Mouse (Mus musculus): ENCODE data around the gene Tph1. TPM values are rescaled to one million over a fixed set of nuclear protein-coding genes. Genes with fewer than 3 reads are reported as not detected.

Tph1 gene
- 0.31 and 0.42 TPM in 2 replicates for polyA plus RNA-seq (2014; fragmentation: Nextera tagmentation; extraction: Ambion mirVana)

- H3K9me3 ChIP-seq (ENCODE audit: control insufficient read depth, low read length): no peaks in the 10 kb centered on the region
- no peaks in the 10 kb centered on the region for H3K36me3 ChIP-seq (ENCODE audit: control insufficient read depth, insufficient read depth, low read length)
- no peak within 1 kb of the TSS for H3K4me3 ChIP-seq (ENCODE audit: low read depth, low read length)
- WGBS: 47% methylated on average over 10 of the region's 10 CpGs
- no peak within 1 kb of the TSS for H3K4me2 ChIP-seq (ENCODE audit: low read length)
- H3K27ac ChIP-seq (ENCODE audit: low read depth): no peak within 1 kb of the TSS
- ATAC-seq (replicated peaks; ENCODE audit: low FRiP score, low TSS enrichment, low read depth) (no peak), DNase-seq (ENCODE audit: low spot score) (no peak)
- no peaks in the 10 kb centered on the region for H3K27me3 ChIP-seq (replicated peaks; ENCODE audit: control insufficient read depth, insufficient read depth, low read length)
- H3K9ac ChIP-seq (ENCODE audit: low read length): no peak within 1 kb of the TSS
- H3K4me1 ChIP-seq (replicated peaks; ENCODE audit: control insufficient read depth, insufficient read depth, low read length): no peaks in the 10 kb centered on the region
Measured at GRCm38 (mm10) chr7:46672160-46672672, at the start of gene Tph1. Gene Tph1 (minus strand): TSS chr7:46672537.

- Histone ChIP-seq H3K4me3 (ENCODE audit: low read depth, low read length) (no peak overlapping the region), H3K36me3 (ENCODE audit: control insufficient read depth, insufficient read depth, low read length) (no peaks in the 10 kb centered on the region), H3K4me1 (replicated peaks; ENCODE audit: control insufficient read depth, insufficient read depth, low read length) (no peaks in the 10 kb centered on the region), H3K4me2 (ENCODE audit: low read length) (no peak overlapping the region), H3K9me3 (ENCODE audit: control insufficient read depth, low read length) (no peaks in the 10 kb centered on the region), H3K9ac (ENCODE audit: low read length) (no peak overlapping the region), H3K27me3 (replicated peaks; ENCODE audit: control insufficient read depth, insufficient read depth, low read length) (0 out of 2 replicates have a peak, but pooled peaks cover 3% of the 10 kb centered on the region), H3K27ac (ENCODE audit: low read depth) (no peak overlapping the region)
- no peak for ATAC-seq (replicated peaks; ENCODE audit: low FRiP score, low TSS enrichment, low read depth)
- no peak for DNase-seq (ENCODE audit: low spot score)
- WGBS: 79% methylated on average over 9 of the region's 9 CpGs
Measured at GRCm38 (mm10) chr7:46720460-46720859, 48.1 kb upstream of the Tph1 start.

DNA sequence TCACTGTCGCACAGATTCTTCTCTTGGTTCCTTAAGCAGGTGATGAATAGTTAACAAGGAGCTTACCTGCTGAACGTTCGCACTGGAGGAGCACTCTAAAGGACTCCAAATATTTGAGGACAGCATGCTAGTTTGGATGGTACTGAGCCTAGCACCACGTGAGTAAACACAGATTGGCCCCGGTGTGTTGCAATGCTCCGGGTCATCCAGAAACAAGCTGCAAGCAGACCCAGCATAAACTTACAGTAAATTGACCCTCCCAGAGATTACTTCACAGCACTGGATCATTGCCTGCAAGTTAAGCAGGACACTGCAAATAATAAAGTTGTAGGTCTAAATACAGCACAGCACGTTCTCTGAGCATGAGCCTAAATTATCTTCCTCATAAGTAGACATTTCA is 47.2 kb upstream of the Tph1 start:
- no peak for DNase-seq (ENCODE audit: low spot score)
- no peak overlapping the region for H3K9ac ChIP-seq (ENCODE audit: low read length)
- ATAC-seq (replicated peaks; ENCODE audit: low FRiP score, low TSS enrichment, low read depth): no peak

GRCm38 (mm10) chr7:46718591-46719270 is 46.4 kb upstream of the Tph1 start:
- ATAC-seq (replicated peaks; ENCODE audit: low FRiP score, low TSS enrichment, low read depth): no peak
- 76% methylated on average over 7 of the region's 7 CpGs for WGBS
- H3K27ac ChIP-seq (ENCODE audit: low read depth): no peak overlapping the region
- 0 out of 2 replicates have a peak, but pooled peaks cover 3% of the 10 kb centered on the region for H3K27me3 ChIP-seq (replicated peaks; ENCODE audit: control insufficient read depth, insufficient read depth, low read length)
- DNase-seq (ENCODE audit: low spot score): no peak
- no peaks in the 10 kb centered on the region for H3K9me3 ChIP-seq (ENCODE audit: control insufficient read depth, low read length)
- no peak overlapping the region for H3K4me2 ChIP-seq (ENCODE audit: low read length)
- H3K36me3 ChIP-seq (ENCODE audit: control insufficient read depth, insufficient read depth, low read length): no peaks in the 10 kb centered on the region
- no peaks in the 10 kb centered on the region for H3K4me1 ChIP-seq (replicated peaks; ENCODE audit: control insufficient read depth, insufficient read depth, low read length)
- no peak overlapping the region for H3K9ac ChIP-seq (ENCODE audit: low read length)
- no peak overlapping the region for H3K4me3 ChIP-seq (ENCODE audit: low read depth, low read length)

More for the DNA sequence above, 47.2 kb upstream of the Tph1 start:
- H3K27ac ChIP-seq (ENCODE audit: low read depth): no peak overlapping the region
- no peaks in the 10 kb centered on the region for H3K9me3 ChIP-seq (ENCODE audit: control insufficient read depth, low read length)
- 0 out of 2 replicates have a peak, but pooled peaks cover 3% of the 10 kb centered on the region for H3K27me3 ChIP-seq (replicated peaks; ENCODE audit: control insufficient read depth, insufficient read depth, low read length)
- H3K4me1 ChIP-seq (replicated peaks; ENCODE audit: control insufficient read depth, insufficient read depth, low read length): no peaks in the 10 kb centered on the region
- no peak overlapping the region for H3K4me2 ChIP-seq (ENCODE audit: low read length)
- no peaks in the 10 kb centered on the region for H3K36me3 ChIP-seq (ENCODE audit: control insufficient read depth, insufficient read depth, low read length)
- 61% methylated on average over 7 of the region's 7 CpGs for WGBS
- no peak overlapping the region for H3K4me3 ChIP-seq (ENCODE audit: low read depth, low read length)

- H3K4me1 ChIP-seq (replicated peaks; ENCODE audit: control insufficient read depth, insufficient read depth, low read length): no peaks in the 10 kb centered on the region
- DNase-seq (ENCODE audit: low spot score) (no peak), ATAC-seq (replicated peaks; ENCODE audit: low FRiP score, low TSS enrichment, low read depth) (no peak)
- H3K36me3 ChIP-seq (ENCODE audit: control insufficient read depth, insufficient read depth, low read length): no peaks in the 10 kb centered on the region
- no peaks in the 10 kb centered on the region for H3K9me3 ChIP-seq (ENCODE audit: control insufficient read depth, low read length)
- H3K27ac ChIP-seq (ENCODE audit: low read depth): no peak overlapping the region
- WGBS: 46% methylated on average over 5 of the region's 5 CpGs
- H3K9ac ChIP-seq (ENCODE audit: low read length): no peak overlapping the region
- no peak overlapping the region for H3K4me3 ChIP-seq (ENCODE audit: low read depth, low read length)
- no peak overlapping the region for H3K4me2 ChIP-seq (ENCODE audit: low read length)
- H3K27me3 ChIP-seq (replicated peaks; ENCODE audit: control insufficient read depth, insufficient read depth, low read length): 0 out of 2 replicates have a peak, but pooled peaks cover 3% of the 10 kb centered on the region
Measured at GRCm38 (mm10) chr7:46716897-46717296, 44.6 kb upstream of the Tph1 start.

DNA sequence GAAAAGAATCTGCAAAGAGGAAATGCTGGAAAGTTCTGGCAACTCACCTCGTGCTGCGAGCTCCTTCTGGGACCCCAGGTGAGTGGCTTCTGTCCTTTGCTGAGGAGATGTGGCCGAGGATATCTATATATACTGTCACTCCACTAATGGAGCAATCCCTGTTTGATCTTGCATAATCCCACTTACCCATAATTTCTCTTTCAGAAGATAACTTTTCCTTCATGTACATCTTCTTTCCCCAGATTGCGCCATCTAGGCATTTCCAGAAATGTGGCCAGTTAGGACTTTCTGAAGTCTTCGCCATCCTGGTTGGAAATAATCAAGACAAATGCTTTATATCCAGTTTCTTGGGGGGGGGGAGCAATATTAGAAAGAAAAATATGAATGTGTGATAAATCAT is 43.3 kb upstream of the Tph1 start, which contains the start of gene Saa3:
Gene Saa3, minus strand, starts transcription at position 101 of the 400 bp plus-strand sequence.
- WGBS: 89% methylated on average over 5 of the region's 5 CpGs
- no peak within 1 kb of the TSS for H3K4me2 ChIP-seq (ENCODE audit: low read length)
- DNase-seq (ENCODE audit: low spot score) (no peak), ATAC-seq (replicated peaks; ENCODE audit: low FRiP score, low TSS enrichment, low read depth) (no peak)
- H3K4me1 ChIP-seq (replicated peaks; ENCODE audit: control insufficient read depth, insufficient read depth, low read length): no peaks in the 10 kb centered on the region
- no peaks in the 10 kb centered on the region for H3K27me3 ChIP-seq (replicated peaks; ENCODE audit: control insufficient read depth, insufficient read depth, low read length)
- H3K27ac ChIP-seq (ENCODE audit: low read depth): no peak within 1 kb of the TSS
- H3K9ac ChIP-seq (ENCODE audit: low read length): no peak within 1 kb of the TSS
- H3K36me3 ChIP-seq (ENCODE audit: control insufficient read depth, insufficient read depth, low read length): no peaks in the 10 kb centered on the region
- no peak within 1 kb of the TSS for H3K4me3 ChIP-seq (ENCODE audit: low read depth, low read length)
- H3K9me3 ChIP-seq (ENCODE audit: control insufficient read depth, low read length): no peaks in the 10 kb centered on the region

DNA sequence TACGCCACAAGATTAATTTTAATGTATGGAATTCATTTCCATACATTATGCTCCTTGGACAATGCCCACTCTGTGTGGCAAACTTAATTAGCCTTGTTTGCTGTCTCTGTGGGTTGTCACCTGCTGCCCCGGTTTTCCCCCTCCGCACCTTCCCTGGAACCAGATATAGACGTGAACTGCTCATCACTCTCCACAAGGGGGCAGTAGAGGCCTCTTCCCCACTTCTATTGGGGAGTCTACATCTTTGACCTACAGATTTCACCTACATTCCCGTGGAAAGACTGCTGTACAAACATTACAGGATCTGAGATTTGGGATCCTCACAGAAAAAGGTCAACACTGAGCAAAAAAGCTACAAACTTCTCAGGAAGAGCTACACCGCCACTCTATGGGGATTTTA is 42.2 kb upstream of the Tph1 start:
- DNase-seq (ENCODE audit: low spot score): peak; percentile 79
- Histone ChIP-seq H3K4me2 (ENCODE audit: low read length) (no peak overlapping the region), H3K36me3 (ENCODE audit: control insufficient read depth, insufficient read depth, low read length) (no peaks in the 10 kb centered on the region), H3K9ac (ENCODE audit: low read length) (no peak overlapping the region), H3K27me3 (replicated peaks; ENCODE audit: control insufficient read depth, insufficient read depth, low read length) (no peaks in the 10 kb centered on the region), H3K4me1 (replicated peaks; ENCODE audit: control insufficient read depth, insufficient read depth, low read length) (peaks cover 2% of the 10 kb centered on the region), H3K27ac (ENCODE audit: low read depth) (no peak overlapping the region), H3K9me3 (ENCODE audit: control insufficient read depth, low read length) (no peaks in the 10 kb centered on the region), H3K4me3 (ENCODE audit: low read depth, low read length) (no peak overlapping the region)
- WGBS: 32% methylated on average over 6 of the region's 6 CpGs
- no peak for ATAC-seq (replicated peaks; ENCODE audit: low FRiP score, low TSS enrichment, low read depth)

- Histone ChIP-seq H3K4me3 (ENCODE audit: low read depth, low read length) (no peak overlapping the region), H3K4me2 (ENCODE audit: low read length) (no peak overlapping the region), H3K36me3 (ENCODE audit: control insufficient read depth, insufficient read depth, low read length) (peaks cover 13% of the 10 kb centered on the region; the same call in 1 of the 2 replicates), H3K27ac (ENCODE audit: low read depth) (no peak overlapping the region), H3K9me3 (ENCODE audit: control insufficient read depth, low read length) (no peaks in the 10 kb centered on the region), H3K9ac (ENCODE audit: low read length) (no peak overlapping the region), H3K4me1 (replicated peaks; ENCODE audit: control insufficient read depth, insufficient read depth, low read length) (peaks cover 7% of the 10 kb centered on the region), H3K27me3 (replicated peaks; ENCODE audit: control insufficient read depth, insufficient read depth, low read length) (no peaks in the 10 kb centered on the region)
- DNase-seq (ENCODE audit: low spot score): no peak
- ATAC-seq (replicated peaks; ENCODE audit: low FRiP score, low TSS enrichment, low read depth): no peak
- 62% methylated on average over 6 of the region's 6 CpGs for WGBS
Measured at GRCm38 (mm10) chr7:46712250-46712649, 39.9 kb upstream of the Tph1 start.

Measured in intestine, embryonic 14.5 days (tissue).